Mouse (Mus musculus): ENCODE measurements at regions not wholly inside any gene's neighbourhood (a gene's known extent, or its start where the extent isn't known, plus 50 kb on each side); places are given as distances from the start of the nearest gene placed in this dataset.

DNA sequence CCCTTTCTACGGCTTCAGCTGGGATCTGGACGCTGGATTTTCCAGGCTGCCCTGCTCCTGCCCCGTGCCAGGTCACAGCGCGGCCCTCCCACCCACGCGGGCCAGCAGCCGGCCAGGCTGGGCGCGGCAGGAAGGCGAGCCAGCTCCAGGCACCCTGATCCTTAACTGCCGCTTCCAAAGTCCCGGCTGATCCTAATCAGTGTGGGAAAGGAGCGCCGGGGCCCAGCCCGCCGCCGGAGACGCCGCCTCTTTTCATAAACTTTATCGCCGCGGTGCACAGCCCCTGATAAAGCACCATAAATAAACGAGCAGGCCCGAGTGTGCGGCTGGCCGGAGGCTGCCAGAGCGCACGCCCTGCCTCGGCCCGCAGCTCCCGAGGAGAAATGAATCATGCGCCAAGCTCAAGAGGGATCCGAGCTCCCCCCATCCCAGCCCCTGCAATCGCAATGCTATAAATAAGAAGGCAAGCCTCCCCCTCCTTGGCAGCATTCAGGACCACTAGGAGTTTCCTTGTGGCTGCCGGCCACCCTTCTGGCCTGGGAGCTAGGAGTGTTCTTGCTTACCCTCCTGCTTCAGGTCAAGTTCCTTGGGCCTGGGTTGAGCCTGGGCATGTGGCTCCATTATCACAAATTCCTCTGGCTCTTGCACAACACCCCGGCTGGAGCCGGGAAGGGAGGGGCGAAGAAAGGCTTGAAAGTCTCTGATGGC lies 118.1 kb upstream of the Hes1 start:
- intact Hi-C loops (cut with DNase I) = loop anchor here (2.0 to 5.0 kb wide), 3 partner anchors 61 to 241 kb away; partner anchors contain the start of gene Hes1

DNA sequence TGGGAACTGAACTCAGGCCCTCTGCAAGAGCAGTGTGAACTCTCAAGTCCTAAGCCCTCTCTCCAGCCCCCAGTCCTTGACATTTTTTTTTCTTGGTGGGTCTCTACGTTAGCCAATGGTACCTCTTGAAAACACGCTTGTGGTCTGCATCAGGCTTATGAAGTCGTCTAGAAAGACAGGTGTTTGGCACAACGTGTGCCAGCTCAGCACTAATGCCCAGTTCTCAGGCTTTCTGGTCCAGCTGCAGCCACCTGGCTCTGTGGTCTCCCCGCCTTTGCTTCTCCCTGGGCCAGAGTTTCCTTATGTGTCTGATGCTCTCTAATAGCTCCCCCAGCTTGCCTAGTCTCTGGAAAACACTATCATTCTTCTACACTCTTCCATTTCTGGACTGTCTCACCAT lies 117.2 kb upstream of the Hes1 start:
- intact Hi-C loops (cut with DNase I) = loop anchor here (2.0 to 5.0 kb wide), 3 partner anchors 60 to 240 kb away; partner anchors contain the start of gene Hes1

DNA sequence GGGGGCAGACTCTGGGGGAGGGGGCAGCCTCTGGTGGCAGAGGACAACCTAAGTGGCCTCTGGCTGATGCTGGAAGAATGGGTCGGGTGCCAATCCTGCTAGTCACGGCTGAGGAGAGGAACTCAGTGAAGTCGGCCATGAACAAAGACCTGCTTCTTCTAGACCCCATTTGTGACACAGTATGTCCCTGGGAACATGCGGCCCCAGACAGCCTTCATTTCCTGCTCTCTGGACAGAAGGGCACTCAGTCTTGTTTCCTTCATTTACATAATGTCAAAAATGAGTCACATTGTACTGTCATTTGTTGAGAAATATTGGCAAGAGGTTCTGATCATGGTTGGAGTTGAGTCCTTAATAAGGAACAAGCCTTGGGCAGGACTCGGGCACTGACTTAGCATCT lies 116.5 kb upstream of the Hes1 start:
- intact Hi-C loops (cut with DNase I) = loop anchor here (2.0 to 5.0 kb wide), 3 partner anchors 60 to 240 kb away; partner anchors contain the start of gene Hes1

DNA sequence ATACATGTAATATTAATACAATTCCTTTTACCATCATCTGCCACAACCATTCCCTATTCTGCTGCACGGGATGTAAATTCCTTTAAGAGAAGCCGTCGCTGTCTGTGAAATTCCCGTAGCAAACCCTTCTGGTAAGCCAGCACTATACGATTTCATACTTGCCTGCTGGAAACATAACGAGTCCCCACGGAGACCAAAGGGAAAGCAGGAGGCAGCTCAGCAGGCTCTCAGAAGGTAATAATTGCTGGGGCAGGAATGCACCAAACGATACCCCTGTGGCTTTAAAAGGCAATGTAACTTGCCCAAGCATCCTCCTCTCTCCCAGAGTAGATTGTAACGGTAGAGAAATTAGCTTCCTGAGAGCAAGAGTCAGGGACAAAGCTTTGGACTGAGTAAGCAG lies 114.0 kb upstream of the Hes1 start:
- intact Hi-C loops (cut with DNase I) = no loop called here

DNA sequence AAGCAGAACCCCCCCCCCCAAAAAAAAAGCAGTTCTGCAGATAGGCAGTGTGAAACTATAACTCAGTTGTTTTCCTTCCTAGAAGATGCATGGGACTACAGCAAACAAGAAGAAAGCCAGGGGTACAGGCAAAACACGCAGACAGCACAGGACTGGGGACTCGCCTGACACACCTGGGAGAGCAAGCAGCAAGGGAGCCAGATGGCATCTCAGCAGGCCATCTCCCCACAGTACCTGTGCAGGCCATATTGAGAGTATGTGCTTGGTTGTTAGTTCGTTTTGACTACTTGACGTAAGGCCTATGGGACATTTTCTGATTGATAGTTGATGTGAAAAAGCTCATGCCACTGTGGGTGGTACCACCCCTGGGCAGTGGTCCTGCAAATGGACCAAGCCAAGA lies 113.4 kb upstream of the Hes1 start:
- intact Hi-C loops (cut with DNase I) = no loop called here

DNA sequence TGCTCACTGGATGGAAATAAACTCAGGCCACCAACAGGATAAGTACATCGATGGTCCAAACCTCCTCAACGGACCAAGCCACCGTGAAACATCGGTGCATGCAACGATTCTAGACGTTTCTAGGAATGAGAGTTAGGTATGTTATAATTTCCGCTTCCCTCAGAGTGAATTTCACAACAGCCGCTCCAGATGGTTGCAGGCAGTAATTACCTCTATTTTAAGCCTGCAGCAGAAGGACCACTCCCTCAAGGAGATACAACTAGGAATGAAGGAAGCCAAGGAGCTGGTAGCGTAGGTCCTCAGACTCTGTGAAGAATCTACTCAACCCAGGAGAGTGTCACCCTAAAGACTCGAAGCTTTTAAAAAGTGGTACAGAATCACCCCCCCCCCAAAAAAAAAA lies 109.5 kb upstream of the Hes1 start:
- intact Hi-C loops (cut with DNase I) = no loop called here

DNA sequence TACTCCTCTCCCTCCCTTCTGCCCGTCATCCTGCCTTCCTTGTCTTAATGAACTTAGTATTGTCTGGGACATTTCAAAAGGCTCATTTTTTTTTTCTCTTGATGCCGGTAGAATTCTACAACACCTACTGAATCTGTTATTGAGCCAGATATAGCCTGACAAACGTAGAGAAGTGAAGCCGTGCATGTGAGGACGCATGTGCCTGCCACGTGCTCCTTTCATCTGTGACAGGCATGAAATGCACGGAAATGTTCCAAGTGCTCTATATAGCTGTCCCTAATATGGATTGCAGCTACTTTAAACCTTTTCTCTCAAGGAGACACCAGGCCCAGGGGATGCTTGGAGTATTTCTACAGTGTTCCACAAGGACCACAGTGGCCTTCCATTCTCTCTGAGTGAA lies 107.3 kb upstream of the Hes1 start:
- intact Hi-C loops (cut with DNase I) = no loop called here

DNA sequence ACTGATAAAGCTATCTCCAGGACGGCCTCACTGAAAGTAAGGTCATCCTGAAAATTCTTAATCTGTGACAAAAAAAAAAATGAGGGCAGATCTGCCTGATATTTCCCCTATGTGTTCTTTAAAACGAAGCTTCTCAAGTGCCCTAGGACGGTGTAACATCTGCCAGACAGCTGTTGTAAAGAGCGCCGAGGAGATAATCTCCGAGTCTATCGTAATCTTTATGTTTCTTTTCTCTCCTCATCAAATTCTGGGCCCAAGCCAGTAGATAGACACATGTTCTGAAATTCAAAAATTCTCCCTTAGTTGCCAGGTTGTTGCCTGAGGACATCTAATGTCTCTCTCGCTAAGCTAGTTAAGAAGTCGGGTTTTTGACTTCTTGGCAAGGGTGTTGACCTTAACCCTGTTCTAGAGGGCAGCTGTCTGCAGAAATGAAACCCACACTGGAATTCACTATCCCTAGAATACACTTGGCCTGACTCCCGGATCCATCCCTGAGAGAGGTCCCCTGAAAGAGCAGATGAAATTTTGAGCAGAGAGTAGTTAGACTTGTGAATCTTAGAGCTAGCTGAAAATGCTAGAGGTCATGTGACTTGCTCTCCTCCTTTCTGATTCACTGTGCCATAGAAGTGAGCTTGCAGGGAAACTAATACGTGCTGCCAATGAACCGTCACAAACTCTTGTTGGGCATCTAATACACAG lies 104.1 kb upstream of the Hes1 start:
- intact Hi-C loops (cut with DNase I) = no loop called here

DNA sequence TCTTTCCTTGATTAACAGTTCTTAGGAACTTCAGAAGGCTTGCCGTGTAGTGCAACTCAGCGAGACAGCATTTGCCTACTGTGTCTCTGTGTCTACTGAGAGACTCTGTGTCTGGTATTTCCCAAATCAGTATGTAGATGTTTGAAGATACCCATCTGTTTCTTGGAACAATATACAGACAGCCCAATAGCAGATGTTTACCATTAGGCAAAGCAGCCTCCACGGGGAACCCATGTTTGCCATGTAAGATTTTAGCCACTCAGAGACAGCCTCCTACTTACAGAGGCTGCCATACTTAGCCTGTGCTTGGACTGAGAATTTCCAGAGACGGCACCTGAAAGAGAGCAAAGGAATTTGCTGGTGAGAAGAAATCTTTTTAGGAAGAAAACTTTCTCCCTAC lies 100.9 kb upstream of the Hes1 start:
- intact Hi-C loops (cut with DNase I) = no loop called here

DNA sequence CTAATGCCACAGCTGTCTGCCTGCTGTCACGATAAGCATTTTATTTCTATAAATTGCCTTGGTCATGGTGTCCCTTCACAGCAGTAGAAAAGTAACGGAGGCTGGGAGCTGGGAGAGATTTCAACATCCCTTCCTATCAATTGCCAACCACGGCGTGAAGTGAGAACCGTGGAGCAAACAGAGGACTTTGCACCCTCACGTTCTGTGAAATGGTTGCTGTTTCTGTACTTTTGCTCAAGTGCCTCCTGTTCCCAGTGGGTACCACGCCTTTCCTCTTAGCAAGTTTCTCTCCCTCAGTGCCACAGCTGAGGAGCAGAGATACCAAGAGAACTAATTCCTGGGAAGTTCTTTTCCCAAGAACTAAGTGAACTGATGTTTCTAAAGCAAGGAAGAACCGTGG lies 99.6 kb upstream of the Hes1 start:
- intact Hi-C loops (cut with DNase I) = no loop called here

DNA sequence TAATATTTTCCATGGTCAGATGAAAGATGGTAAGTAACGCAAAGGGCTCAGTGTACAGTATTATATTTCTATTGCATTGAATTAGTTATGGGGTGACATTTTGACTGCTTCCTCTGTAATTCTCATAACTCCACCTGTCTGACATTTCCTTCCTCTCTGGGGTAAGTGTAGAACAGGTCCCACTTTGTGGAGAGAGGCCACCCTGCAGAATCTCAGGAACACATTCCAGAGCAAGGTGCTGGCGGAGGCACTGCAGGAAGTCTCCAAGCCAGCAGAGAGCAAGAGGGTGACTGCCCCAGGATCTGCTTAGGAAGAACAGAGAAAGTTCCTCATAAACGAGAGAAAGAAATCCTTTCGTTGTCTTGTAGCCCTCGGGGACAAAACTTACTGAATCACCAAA lies 95.4 kb upstream of the Hes1 start:
- intact Hi-C loops (cut with DNase I) = no loop called here

DNA sequence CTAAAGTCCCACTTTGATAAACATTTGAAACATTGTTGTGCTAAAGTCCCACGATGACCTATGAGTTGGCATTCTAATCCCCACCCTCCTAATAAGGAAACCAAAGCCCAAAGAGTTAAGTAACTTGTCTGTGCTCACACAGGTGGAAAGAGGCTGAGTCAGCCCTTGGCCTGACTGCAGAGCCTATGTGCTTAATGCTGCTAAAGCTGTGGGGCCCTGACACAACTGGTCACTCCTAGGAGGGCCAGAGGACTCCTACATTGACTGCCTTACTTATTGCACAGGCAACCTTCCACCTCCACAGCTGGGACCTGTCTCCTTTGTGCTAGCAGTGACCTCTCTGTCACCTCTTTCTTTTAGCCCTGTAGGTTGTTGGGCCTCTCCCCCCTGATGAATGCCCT lies 91.4 kb upstream of the Hes1 start:
- intact Hi-C loops (cut with DNase I) = no loop called here

DNA sequence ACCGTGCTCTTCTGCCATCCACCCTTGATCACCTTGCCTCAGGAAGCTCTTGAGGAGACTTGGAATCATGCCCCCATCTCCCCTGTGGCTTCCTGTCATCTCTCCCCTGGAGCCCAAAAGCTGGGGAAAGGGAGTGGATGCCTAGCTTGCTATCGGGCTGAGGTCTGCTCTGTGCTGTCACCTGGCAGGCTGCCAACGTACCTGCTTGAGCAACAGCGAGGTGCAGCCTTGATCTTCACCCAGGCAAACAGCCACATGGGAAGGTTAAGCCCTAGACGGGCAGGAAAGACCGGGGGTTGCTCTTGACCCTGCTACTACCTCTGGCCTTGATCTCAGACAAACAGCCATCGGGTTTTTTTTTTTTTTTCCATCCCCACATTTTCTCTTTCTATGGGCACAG lies 90.9 kb upstream of the Hes1 start:
- intact Hi-C loops (cut with DNase I) = no loop called here

DNA sequence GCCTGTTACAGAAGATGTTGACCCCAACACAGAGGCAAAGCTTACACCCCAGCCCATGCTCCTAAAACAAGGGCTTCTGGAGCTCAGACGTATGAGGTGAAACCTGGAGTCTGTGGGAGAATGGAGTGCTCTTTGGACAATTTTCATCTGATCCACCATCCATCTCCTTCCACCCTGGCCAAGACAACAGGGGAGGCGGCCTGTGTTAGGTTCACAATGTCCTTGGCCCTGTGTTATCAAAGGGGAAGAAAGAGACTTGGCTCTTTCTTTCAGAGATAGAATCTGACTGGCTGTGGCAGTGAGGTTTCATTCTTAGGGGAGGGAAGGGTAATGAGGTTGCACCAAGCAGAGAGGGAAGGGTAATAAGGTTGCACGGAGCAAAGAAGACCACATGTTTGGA lies 88.4 kb upstream of the Hes1 start:
- intact Hi-C loops (cut with DNase I) = no loop called here

DNA sequence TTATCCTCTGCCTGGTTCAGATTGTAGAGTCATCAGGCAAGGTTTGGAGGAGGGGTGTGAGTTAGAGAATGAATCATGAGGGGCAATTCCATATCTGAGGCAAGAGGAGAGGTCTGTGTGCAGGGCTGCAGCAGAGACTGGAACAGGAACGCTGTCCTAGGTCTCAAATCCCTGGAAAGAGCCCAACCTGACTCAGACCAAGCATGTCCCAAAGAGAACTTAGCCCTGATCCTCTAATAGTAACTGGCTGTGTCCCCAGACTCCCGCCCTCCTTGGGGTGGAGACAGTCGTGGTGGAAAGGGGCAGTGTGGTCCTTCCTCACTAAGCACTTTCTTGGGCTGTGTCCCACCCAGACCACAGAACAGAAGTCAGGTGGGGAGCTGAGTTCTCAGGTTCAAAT lies 87.2 kb upstream of the Hes1 start:
- intact Hi-C loops (cut with DNase I) = no loop called here

DNA sequence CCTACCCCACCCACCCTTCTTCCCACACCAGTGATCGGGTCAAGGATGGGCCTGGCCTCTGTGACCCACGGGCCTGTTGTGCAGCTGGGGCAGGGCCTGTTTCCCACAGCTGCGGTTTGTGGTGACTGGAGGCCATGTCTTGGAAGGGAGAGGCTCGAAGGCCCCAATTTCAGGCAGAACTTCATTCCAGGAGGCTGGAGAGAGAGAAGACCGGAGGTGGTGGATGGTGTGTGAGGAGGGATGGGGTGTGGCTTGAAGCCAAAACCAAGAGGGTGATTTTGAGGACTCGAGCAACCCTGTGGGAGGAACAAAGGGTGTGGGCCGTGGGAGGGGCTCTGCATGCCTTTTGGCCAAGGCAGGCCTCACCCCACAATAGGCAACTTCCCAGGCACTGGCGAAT lies 86.5 kb upstream of the Hes1 start:
- intact Hi-C loops (cut with DNase I) = no loop called here

DNA sequence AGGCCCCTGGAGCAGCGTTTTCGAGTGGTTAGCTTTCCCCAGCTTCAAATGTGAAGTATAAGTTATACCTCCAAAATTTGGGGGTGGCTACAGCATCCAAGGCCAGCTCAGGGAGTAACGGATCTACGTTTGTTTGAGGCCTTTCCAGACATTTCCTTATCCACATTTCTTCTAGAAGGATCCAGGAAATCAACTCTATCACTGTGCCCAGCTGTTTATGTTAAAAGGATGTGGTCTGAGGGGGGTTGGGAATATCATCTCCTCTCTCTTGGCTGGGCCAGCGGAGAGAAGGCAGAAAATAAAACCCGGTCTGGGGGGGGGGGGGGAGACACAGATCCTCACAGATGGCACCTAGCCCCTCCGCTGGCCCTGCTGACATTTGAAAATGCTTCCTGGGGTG lies 85.1 kb upstream of the Hes1 start:
- intact Hi-C loops (cut with DNase I) = no loop called here

DNA sequence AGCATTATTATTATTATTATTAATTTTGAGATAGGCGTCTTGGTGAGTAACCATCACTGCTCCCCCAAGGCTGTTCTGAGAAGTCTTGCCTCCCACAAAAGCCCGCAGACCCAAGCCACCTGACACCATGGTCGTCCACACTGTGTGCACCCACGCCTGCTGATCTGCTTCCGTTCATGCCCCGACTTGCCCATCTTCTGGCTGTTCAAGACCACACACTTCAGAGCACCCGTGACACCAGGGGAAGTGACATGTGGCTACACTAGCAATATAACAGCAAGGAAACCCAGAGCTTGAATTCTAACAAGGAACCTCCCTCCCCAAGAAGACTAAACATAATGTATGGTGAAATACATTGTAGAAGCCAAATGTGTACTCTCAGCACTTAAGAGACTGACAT lies 82.6 kb upstream of the Hes1 start:
- intact Hi-C loops (cut with DNase I) = no loop called here

DNA sequence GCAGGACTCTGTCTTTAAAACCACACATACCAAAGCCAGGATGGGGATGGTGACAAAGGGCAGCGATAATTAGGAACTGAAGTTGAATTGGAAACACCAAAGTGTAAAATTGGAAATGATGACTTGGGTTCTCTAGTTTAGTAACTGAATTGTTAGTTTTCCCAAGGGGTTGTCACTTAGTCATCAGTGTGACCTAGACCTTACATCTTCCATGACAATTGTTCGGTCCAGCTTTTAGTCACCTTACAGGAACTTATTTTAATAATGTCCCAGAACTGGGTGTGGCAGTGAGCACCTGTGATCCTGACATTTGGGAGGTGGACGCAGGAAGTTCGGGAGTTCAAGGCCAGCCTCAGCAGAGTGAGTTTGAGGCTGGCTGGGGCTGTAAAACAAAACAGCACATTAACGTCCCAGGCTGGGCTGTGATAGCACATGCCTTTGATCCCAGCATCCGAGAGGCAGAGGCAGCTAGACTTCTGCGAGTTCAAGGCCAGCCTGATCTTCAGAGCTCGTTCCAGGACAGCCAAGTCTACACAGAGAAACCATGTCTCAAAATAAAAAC lies 81.9 kb upstream of the Hes1 start:
- intact Hi-C loops (cut with DNase I) = no loop called here

DNA sequence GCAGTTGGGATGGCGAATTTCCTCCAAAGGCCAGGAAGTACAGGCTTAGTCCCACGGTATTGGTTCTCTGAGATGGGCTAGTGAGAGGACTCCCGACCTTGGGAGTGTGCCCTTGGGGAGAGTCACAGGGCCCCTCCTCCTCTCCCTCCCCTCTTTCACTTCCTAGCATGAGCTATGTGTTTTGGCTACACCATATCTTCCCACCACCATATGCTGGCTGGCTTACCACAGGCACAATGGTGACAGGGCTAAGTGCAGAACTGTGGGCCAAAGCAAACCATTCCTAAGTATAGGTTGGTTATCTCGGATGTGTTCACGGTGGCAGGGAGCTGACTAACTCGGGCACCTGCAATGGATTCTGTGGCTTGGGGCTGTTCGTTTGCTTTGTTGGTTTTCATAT lies 81.0 kb upstream of the Hes1 start:
- intact Hi-C loops (cut with DNase I) = no loop called here

DNA sequence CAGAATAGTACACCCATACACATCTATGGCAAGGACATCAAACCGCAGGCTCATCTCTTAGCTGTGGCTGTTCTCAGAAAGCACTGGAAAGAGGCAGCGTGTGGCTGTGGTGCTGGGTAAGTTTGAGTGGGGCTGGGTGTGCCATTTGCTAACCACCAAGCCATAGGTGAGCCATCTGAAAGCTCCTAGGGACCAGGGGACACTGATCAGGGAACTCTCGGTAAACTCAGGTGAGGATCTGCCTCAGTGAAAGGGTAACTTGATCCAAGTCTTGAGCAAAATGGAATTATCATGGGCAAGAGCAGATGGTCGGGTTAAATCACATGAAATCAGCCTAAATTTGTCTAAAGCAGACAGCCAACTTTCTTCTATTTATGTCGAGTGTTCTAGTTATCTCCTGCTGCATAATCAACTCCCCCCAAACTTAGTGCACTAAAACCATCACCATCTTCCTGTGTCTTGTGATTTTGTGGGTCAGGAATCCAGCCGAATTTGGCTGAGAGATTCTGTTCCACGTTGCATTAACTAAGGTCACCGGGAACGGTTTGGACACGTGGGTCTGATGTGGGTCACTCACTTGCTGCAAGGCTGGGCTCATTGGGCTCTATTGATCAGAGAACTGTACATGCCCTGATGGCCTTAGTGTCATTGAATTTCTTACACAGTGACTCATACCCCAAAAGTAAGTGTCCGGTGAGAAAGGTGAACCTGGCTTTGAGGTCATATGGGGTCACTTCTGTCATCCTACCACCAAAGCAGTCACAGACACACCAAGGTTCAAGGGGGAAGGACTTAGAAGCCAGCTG lies 78.9 kb upstream of the Hes1 start:
- intact Hi-C loops (cut with DNase I) = no loop called here

DNA sequence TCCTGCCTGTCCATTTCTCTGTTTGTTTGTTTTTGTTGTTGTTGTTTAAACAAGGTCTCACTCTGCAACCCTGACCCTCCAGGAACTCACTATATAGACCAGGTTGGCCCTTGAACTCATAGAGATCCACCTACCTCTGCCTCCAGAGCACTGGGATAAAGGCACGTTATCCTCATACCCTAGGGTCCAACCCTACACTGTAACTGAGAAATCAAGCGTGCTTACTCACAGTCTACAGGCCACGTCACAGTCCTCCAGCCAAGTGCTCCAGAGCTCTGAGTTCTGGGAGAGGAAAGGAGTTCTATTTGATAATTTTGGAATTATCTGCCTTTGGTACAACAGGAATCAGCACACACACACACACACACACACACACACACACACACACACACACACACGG lies 76.6 kb upstream of the Hes1 start:
- intact Hi-C loops (cut with DNase I) = no loop called here

Measured in adrenal gland (tissue).